Mouse (Mus musculus): ENCODE results near the gene Zmym4.

GRCm38 (mm10) chr4:126942846-126943245 is 25.1 kb downstream of the Zmym4 start:
- no peak for TF ChIP-seq CTCF (IDR thresholded peaks at IDR 0.05; ENCODE audit: extremely low read depth, insufficient read depth, low read length)
- TF ChIP-seq POLR2A (IDR thresholded peaks at IDR 0.05; ENCODE audit: extremely low read depth, insufficient read depth, low read length) = no peak

All from cortical plate, adult 2 months (tissue).